Mouse (Mus musculus): ENCODE results near the gene Ccdc17.

Ccdc17 gene

DNA sequence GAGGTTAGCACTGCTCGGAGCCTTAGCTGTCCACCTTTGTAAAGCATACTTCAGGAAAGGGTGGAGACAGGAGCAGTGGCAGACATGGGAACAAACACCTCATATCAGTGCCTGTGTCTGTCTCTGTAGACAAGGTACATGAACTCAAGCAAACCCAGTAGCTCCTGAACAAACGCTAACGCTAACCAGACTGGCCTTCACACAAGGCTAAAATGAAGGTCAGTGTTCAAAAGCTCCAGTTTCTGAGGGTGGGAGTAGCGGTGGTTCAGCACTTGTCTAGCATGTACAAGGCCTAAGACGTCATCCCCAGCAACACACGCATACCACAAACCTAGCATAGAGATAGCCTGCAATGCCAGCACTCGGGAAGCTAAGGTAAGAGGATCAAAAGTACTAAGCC, 49.2 kb downstream of the Ccdc17 start:
- no peak for DNase-seq

DNA sequence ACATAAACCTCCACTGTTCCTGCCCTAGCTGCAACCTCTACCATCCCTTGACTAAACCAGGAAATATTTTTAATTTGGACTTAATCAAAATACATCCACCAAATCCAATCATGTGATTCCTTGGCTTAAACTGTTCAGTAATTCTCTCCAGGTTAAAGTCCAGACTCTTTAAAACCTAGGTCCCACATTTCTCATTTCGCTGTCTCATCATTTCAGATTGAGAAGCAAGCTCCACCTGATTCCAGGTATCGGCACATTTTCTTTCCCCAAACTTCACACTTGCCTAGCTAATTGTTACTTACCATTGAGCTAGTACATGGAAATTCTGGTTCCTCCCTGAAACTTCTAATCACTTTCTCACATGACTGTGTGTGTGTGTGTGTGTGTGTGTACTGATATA, 53.0 kb downstream of the Ccdc17 start:
- DNase-seq = no peak

Data from thymus, adult 18-20 months (tissue).